Mouse (Mus musculus): ENCODE measurements around the gene Pkd1l2.

DNA sequence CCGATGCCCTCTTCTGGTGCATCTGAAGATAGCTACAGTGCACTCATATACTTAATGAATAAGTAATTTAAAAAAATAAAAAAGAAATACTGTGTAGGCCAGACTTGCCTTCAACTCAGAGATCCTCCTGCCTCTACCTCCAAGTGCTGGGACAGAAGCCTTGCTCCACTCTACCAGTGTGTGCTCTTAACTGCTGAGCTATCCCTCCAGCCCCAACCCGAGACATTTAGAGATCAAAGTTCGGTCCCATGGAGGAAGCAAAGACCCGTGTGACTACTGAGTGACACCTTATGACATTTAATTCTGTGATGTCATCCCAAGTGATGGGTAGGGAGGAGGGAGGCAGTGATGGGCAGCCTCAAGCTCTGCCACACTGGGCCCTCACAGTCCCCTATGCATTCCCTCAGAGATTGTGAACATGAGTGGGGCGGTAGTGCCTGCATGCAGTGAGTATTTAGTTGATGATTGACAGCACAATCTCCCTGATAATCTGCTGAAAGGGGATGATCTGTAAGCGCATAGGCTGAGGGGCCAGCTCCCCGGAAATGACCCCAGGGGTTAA, 44.8 kb downstream of the Pkd1l2 start:
- TF ChIP-seq CHD2 (IDR thresholded peaks at IDR 0.05; ENCODE audit: low read depth, low read length) (no peak), ZC3H11A (IDR thresholded peaks at IDR 0.05; ENCODE audit: borderline replicate concordance, low read depth, low read length) (no peak), MAFK (IDR thresholded peaks at IDR 0.05; ENCODE audit: insufficient read depth, low read depth, low read length) (no peak), ZNF384 (IDR thresholded peaks at IDR 0.05; ENCODE audit: low read depth, low read length) (no peak), HCFC1 (IDR thresholded peaks at IDR 0.05; ENCODE audit: borderline replicate concordance, insufficient read depth, low read length) (no peak)

Data from ES-E14 (cell line).